Comparison of ENCODE assay signal across 8 mouse cellular contexts in the genomic region with DNA sequence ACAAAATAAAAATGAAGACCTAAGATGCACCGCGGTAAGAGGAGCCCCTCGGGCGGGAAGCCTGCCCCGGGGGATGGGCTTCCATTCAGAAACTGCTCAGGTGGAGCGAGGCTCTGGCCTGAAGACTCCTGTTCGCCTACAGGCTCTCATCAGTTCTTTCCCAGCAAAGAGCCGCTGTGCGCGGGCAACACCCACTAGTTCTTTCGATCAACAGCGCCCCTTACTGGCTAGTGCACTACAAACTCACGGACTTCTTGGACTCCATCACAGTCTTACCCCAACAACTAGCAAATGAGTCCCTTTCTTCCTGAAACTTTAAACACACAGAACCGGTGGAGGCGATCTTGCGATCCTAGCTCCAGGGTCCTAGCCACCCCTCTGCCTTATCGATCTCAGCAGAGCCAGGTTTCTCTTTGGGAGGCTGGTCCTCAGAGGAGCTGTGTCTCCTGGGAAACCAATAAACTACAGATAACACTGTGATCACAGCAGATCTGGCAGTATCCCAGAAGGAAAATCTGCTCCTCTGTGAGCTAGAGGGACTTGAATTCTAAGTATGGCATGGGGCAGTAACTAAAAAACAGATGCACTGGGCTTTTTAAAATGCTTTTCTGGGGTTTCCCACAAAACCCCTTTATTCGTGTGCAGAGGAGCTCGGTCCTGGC. TPM values are rescaled to one million over a fixed set of nuclear protein-coding genes. Genes with fewer than 3 reads are reported as not detected.
DNase-seq lines count a peak whose midpoint lies in the region; ATAC-seq lines count a peak whose summit lies in the region.

No protein-coding gene starts in this region.

- H3K4me2 ChIP-seq in hindbrain, embryonic 11.5 days (replicated peaks; ENCODE audit: low read depth, low read length) = no peak overlapping the region

- peaks cover 55% of the 10 kb centered on the region for H3K27me3 ChIP-seq in hindbrain, embryonic 11.5 days (ENCODE audit: control insufficient read depth, insufficient read depth, low read length)

- no peaks in the 10 kb centered on the region for H3K36me3 ChIP-seq in hindbrain, embryonic 11.5 days (ENCODE audit: control insufficient read depth, insufficient read depth, low read length)

- ATAC-seq in frontal cortex, adult (ENCODE audit: low TSS enrichment) = peak; percentile 96
- ATAC-seq in hindbrain, embryonic 11.5 days (ENCODE audit: low FRiP score) = peak; percentile 64; the same call in 1 of the 2 replicates

- H3K4me3 ChIP-seq in hindbrain, embryonic 11.5 days (ENCODE audit: low read depth, low read length) = no peak overlapping the region

- H3K4me1 ChIP-seq in hindbrain, embryonic 11.5 days (replicated peaks; ENCODE audit: control insufficient read depth, insufficient read depth, low read length) = no peaks in the 10 kb centered on the region

- H3K27ac ChIP-seq in hindbrain, embryonic 11.5 days (ENCODE audit: low read depth, low read length) = no peak overlapping the region

- DNase-seq in NIH3T3 (ENCODE audit: low read depth) = peak; percentile 67
- peak; percentile 77 for DNase-seq in cerebellum, adult 9-10 months
- DNase-seq in hindbrain, embryonic 11.5 days (ENCODE audit: low spot score) = peak; percentile 82
- DNase-seq in layer of hippocampus, postnatal 10 days (ENCODE audit: low spot score in 2 of 2) = peak; percentile 81 to 85
- DNase-seq in lung, postnatal 10 days = peak; percentile 77
- peak; percentile 94 for DNase-seq in retina, embryonic 14.5 days (ENCODE audit: low spot score)
- DNase-seq in thymus, postnatal 36 days = peak; percentile 44 to 47

- no peaks in the 10 kb centered on the region for H3K9me3 ChIP-seq in hindbrain, embryonic 11.5 days (ENCODE audit: control insufficient read depth, low read length)

- no peak overlapping the region for H3K9ac ChIP-seq in hindbrain, embryonic 11.5 days (ENCODE audit: low read depth, low read length)

- 7% methylated on average over 19 of the region's 19 CpGs for WGBS in hindbrain, embryonic 11.5 days

RNA-seq across cellular contexts. Expression of a gene that starts 44.7 kb away (rescaled TPM):
- 0.40 and 0.84 TPM in 2 replicates for polyA plus RNA-seq in hindbrain, embryonic 11.5 days (2014; fragmentation: Nextera tagmentation; extraction: Ambion mirVana)
- 100 to 1,000 TPM; 159 to 174 TPM for total RNA-seq in layer of hippocampus, postnatal 10 days (2021)

RNA-seq across cellular contexts. Expression of a gene that starts 58.3 kb away (rescaled TPM):
- polyA plus RNA-seq in hindbrain, embryonic 11.5 days (2014; fragmentation: Nextera tagmentation; extraction: Ambion mirVana) = 33.4 and 35.4 TPM in 2 replicates
- 10 to 100 TPM; 23.7 to 24.4 TPM for total RNA-seq in layer of hippocampus, postnatal 10 days (2021)
